Mouse (Mus musculus) heart, adult 2 months (tissue): ENCODE measurements around the gene Poldip3.
A peak's percentile ranks its signal among the peaks of the same experiment; 100 is the strongest.

Experiments
- CTCF ChIP-seq: fragments of 200-600 bp; IDR thresholded peaks from 2 replicates; pipeline ENCODE4 v1.8.1; 2022; ENCODE audit warnings: antibody characterized with exemption, mild to moderate bottlenecking, moderate library complexity
- POLR2A ChIP-seq: fragments of 200-500 bp; IDR thresholded peaks from 2 replicates; pipeline ENCODE4 v1.6.1; 2011; ENCODE audit warnings: mild to moderate bottlenecking, low read depth, low read length, control low read depth; ENCODE audit not compliant: insufficient read depth

DNA sequence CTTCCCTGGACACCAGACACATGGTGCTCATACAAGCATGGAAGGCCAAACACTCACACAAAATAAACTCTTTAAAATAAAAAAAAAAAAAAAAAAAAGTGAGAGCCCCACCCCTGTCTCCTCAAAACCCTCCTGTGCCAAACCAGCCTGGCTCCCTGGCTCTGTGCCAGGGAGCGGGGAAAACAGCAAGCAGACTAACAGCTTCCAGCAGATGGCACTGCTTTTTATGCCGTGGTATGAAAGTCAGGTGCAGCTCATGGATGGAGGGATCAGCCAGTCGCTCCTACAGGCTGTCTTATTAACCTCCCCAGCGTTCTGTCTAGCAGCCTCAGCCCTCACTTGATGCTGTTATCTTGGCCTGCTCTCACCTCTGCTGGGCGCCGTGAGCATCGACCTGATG is 30.8 kb downstream of the Poldip3 start:
- TF ChIP-seq CTCF (peak; percentile 55), POLR2A (no peak)
